Mouse (Mus musculus): ENCODE data around the gene Scaper.
A peak's percentile ranks its signal among the peaks of the same experiment; 100 is the strongest.

The Scaper gene

GRCm38 (mm10) chr9:55540391-55540770 lies 397.5 kb downstream of the Scaper start:
- no peak for DNase-seq (ENCODE audit: low spot score)

- no peak for DNase-seq (ENCODE audit: low spot score)
Measured at GRCm38 (mm10) chr9:55539661-55540390, 398.1 kb downstream of the Scaper start.

GRCm38 (mm10) chr9:55539006-55539405 lies 398.9 kb downstream of the Scaper start:
- no peak for DNase-seq (ENCODE audit: low spot score)

GRCm38 (mm10) chr9:55538377-55538776 lies 399.5 kb downstream of the Scaper start, which contains the start of gene Isl2:
TSS of gene Isl2 (plus strand) at chr9:55538672.
- no peak for DNase-seq (ENCODE audit: low spot score)

GRCm38 (mm10) chr9:55535907-55536306 lies 402.0 kb downstream of the Scaper start:
- no peak for DNase-seq (ENCODE audit: low spot score)

- no peak for DNase-seq (ENCODE audit: low spot score)
Measured at GRCm38 (mm10) chr9:55525716-55526115, 412.2 kb downstream of the Scaper start.

GRCm38 (mm10) chr9:55512027-55512543 lies 425.8 kb downstream of the Scaper start, which contains the start of gene Etfa:
TSS of gene Etfa (minus strand) at chr9:55512243.
- DNase-seq (ENCODE audit: low spot score), result peak; percentile 93

- no peak for DNase-seq (ENCODE audit: low spot score)
Measured at GRCm38 (mm10) chr9:55511521-55511993, 426.4 kb downstream of the Scaper start.

- no peak for DNase-seq (ENCODE audit: low spot score)
Measured at GRCm38 (mm10) chr9:55510651-55511235, 427.2 kb downstream of the Scaper start.

GRCm38 (mm10) chr9:55509731-55510130 lies 428.2 kb downstream of the Scaper start:
- no peak for DNase-seq (ENCODE audit: low spot score)

GRCm38 (mm10) chr9:55508701-55509100 lies 429.2 kb downstream of the Scaper start:
- DNase-seq (ENCODE audit: low spot score), result no peak

GRCm38 (mm10) chr9:55507922-55508321 lies 430.0 kb downstream of the Scaper start:
- DNase-seq (ENCODE audit: low spot score), result no peak
